Mouse (Mus musculus): ENCODE measurements around the gene Hectd1. TPM values are rescaled to one million over a fixed set of nuclear protein-coding genes. Genes with fewer than 3 reads are reported as not detected.

The Hectd1 gene
- polyA plus RNA-seq, 1 experiment from 2014 or later, result 41.5 TPM

GRCm38 (mm10) chr12:51839856-51840255, 10.5 kb upstream of the Hectd1 start:
- Histone ChIP-seq H3K4me2 (replicated peaks) (no peak overlapping the region), H3K9me3 (no peaks in the 10 kb centered on the region), H3K27ac (replicated peaks) (no peak overlapping the region), H3K36me3 (no peaks in the 10 kb centered on the region), H3K4me3 (no peak overlapping the region), H3K27me3 (0 out of 2 replicates have a peak, but pooled peaks cover 10% of the 10 kb centered on the region), H3K9ac (replicated peaks) (no peak overlapping the region), H3K4me1 (peaks cover 10% of the 10 kb centered on the region)
- no peak for ATAC-seq (ENCODE audit: low FRiP score, low read depth)
- WGBS, result 96% methylated on average over 1 of the region's 1 CpGs

DNA sequence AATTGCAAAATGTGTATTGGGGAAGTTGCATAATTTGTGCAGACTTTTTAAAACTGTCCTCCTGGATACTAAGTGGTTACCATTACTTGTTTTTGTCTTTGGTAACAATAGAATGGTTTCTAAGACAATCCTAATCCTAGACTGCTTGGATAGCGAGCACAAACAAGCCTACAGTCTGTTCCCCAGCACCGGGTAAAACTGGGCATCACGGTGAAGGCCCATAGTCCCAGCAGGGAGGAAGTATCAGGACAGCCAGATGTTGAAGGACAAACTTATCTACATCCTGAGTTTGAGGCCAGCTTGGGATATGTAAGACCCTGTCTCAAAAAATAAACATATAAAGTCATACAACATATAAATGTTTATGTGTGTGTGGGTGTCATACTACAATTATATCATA, 5.9 kb upstream of the Hectd1 start:
- H3K27ac ChIP-seq (replicated peaks), result no peak overlapping the region
- 0 out of 2 replicates have a peak, but pooled peaks cover 2% of the 10 kb centered on the region for H3K27me3 ChIP-seq
- ATAC-seq (ENCODE audit: low FRiP score, low read depth), result no peak

GRCm38 (mm10) chr12:51831931-51832330, 2.6 kb upstream of the Hectd1 start:
- H3K4me2 ChIP-seq (replicated peaks), result no peak overlapping the region
- H3K9ac ChIP-seq (replicated peaks), result no peak overlapping the region
- H3K9me3 ChIP-seq, result no peaks in the 10 kb centered on the region
- peaks cover 15% of the 10 kb centered on the region for H3K4me1 ChIP-seq
- no peak for ATAC-seq (ENCODE audit: low FRiP score, low read depth)
- 0 out of 2 replicates have a peak, but pooled peaks cover 2% of the 10 kb centered on the region for H3K27me3 ChIP-seq
- H3K36me3 ChIP-seq, result no peaks in the 10 kb centered on the region
- no peak overlapping the region for H3K4me3 ChIP-seq
- 80% methylated on average over 13 of the region's 13 CpGs for WGBS
- H3K27ac ChIP-seq (replicated peaks), result no peak overlapping the region

More for the DNA sequence above, 5.9 kb upstream of the Hectd1 start:
- H3K4me2 ChIP-seq (replicated peaks), result no peak overlapping the region
- no peaks in the 10 kb centered on the region for H3K9me3 ChIP-seq
- WGBS, result 56% methylated on average over 3 of the region's 3 CpGs
- H3K9ac ChIP-seq (replicated peaks), result no peak overlapping the region
- H3K4me3 ChIP-seq, result no peak overlapping the region
- H3K36me3 ChIP-seq, result no peaks in the 10 kb centered on the region
- peaks cover 2% of the 10 kb centered on the region; the same call in 1 of the 2 replicates for H3K4me1 ChIP-seq

- 97% methylated on average over 3 of the region's 3 CpGs for WGBS
- no peak overlapping the region for H3K27ac ChIP-seq (replicated peaks)
- H3K36me3 ChIP-seq, result no peaks in the 10 kb centered on the region
- 0 out of 2 replicates have a peak, but pooled peaks cover 2% of the 10 kb centered on the region for H3K27me3 ChIP-seq
- no peak for ATAC-seq (ENCODE audit: low FRiP score, low read depth)
- H3K9ac ChIP-seq (replicated peaks), result no peak overlapping the region
- no peaks in the 10 kb centered on the region for H3K9me3 ChIP-seq
- H3K4me2 ChIP-seq (replicated peaks), result no peak overlapping the region
- no peak overlapping the region for H3K4me3 ChIP-seq
- peaks cover 15% of the 10 kb centered on the region for H3K4me1 ChIP-seq
Measured at GRCm38 (mm10) chr12:51831296-51831695, 2.0 kb upstream of the Hectd1 start.

- no peak overlapping the region for H3K4me2 ChIP-seq (replicated peaks)
Measured at GRCm38 (mm10) chr12:51830671-51831070, 1.3 kb upstream of the Hectd1 start.

GRCm38 (mm10) chr12:51830077-51830402, 704 bp upstream of the Hectd1 start:
- peaks cover 4% of the 10 kb centered on the region for H3K36me3 ChIP-seq
- peak overlapping the region; percentile 59 for H3K4me2 ChIP-seq (replicated peaks)
- ATAC-seq (ENCODE audit: low FRiP score, low read depth), result no peak; the same call in 1 of the 2 replicates
- no peaks in the 10 kb centered on the region for H3K9me3 ChIP-seq
- H3K27ac ChIP-seq (replicated peaks), result peak overlapping the region; percentile 99
- whole genome bisulfite sequencing, result 1% methylated on average over 12 of the region's 12 CpGs
- H3K4me1 ChIP-seq, result peaks cover 15% of the 10 kb centered on the region
- 0 out of 2 replicates have a peak, but pooled peaks cover 2% of the 10 kb centered on the region for H3K27me3 ChIP-seq
- H3K9ac ChIP-seq (replicated peaks), result peak overlapping the region; percentile 95
- H3K4me3 ChIP-seq, result peak overlapping the region; percentile 77

More at GRCm38 (mm10) chr12:51830671-51831070, 1.3 kb upstream of the Hectd1 start:
- H3K4me3 ChIP-seq, result no peak overlapping the region
- 0 out of 2 replicates have a peak, but pooled peaks cover 2% of the 10 kb centered on the region for H3K27me3 ChIP-seq
- peaks cover 15% of the 10 kb centered on the region for H3K4me1 ChIP-seq
- H3K27ac ChIP-seq (replicated peaks), result no peak overlapping the region
- 90% methylated on average over 1 of the region's 1 CpGs for WGBS
- no peaks in the 10 kb centered on the region for H3K9me3 ChIP-seq
- ATAC-seq (ENCODE audit: low FRiP score, low read depth), result no peak
- H3K9ac ChIP-seq (replicated peaks), result no peak overlapping the region
- H3K36me3 ChIP-seq, result no peaks in the 10 kb centered on the region

- peak overlapping the region; percentile 59 for H3K4me2 ChIP-seq (replicated peaks)
- peak; percentile 79; the same call in 1 of the 2 replicates for ATAC-seq (ENCODE audit: low FRiP score, low read depth)
- peaks cover 14% of the 10 kb centered on the region for H3K36me3 ChIP-seq
- no peaks in the 10 kb centered on the region for H3K9me3 ChIP-seq
- peak overlapping the region; percentile 77 for H3K4me3 ChIP-seq
- peaks cover 15% of the 10 kb centered on the region for H3K4me1 ChIP-seq
- H3K27ac ChIP-seq (replicated peaks), result peak overlapping the region; percentile 99
- WGBS, result under 1% methylated on average over 65 of the region's 66 CpGs
- peak overlapping the region; percentile 95 for H3K9ac ChIP-seq (replicated peaks)
- 0 out of 2 replicates have a peak, but pooled peaks cover 2% of the 10 kb centered on the region for H3K27me3 ChIP-seq
Measured at GRCm38 (mm10) chr12:51828716-51829289, 533 bp downstream of the Hectd1 start.

DNA sequence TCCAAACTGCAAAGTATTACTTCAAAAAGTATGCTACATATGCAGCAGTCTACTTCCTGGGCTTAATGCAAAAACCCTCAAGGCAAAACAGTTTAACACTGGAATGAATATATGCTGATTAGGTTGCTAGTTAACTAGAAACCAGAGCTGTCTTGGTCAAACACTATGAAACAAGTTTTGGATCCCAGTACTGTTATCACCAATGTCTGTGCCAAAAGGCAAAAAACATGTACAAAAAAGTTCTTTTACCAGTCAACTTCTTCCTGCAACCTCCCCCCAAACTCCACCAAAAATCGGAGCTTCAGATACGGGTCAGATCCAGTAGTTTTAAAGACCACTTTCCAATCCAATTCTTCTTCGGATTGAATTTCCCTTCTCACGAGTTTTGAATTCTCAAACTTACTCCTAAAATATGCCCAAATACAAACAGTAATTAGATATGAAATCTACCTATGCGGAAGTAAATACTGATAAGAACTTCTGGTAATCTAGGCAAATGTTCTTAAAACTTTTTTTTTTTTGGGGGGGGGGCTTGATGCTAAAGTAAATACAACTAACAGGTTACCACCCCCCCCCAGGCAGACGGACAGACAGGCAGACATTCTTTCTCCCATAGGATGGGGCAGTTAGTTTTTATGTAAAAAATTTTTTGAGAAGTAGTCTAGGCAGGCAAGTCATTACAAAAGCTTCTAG, 1.2 kb downstream of the Hectd1 start:
- H3K27me3 ChIP-seq, result 0 out of 2 replicates have a peak, but pooled peaks cover 2% of the 10 kb centered on the region
- peak overlapping the region; percentile 95 for H3K9ac ChIP-seq (replicated peaks)
- peaks cover 15% of the 10 kb centered on the region for H3K4me1 ChIP-seq
- no peak for ATAC-seq (ENCODE audit: low FRiP score, low read depth)
- peak overlapping the region; percentile 99 for H3K27ac ChIP-seq (replicated peaks)
- H3K4me2 ChIP-seq (replicated peaks), result peak overlapping the region; percentile 59
- WGBS, result 32% methylated on average over 6 of the region's 6 CpGs
- H3K4me3 ChIP-seq, result peak overlapping the region; percentile 77
- peaks cover 14% of the 10 kb centered on the region for H3K36me3 ChIP-seq
- no peaks in the 10 kb centered on the region for H3K9me3 ChIP-seq

DNA sequence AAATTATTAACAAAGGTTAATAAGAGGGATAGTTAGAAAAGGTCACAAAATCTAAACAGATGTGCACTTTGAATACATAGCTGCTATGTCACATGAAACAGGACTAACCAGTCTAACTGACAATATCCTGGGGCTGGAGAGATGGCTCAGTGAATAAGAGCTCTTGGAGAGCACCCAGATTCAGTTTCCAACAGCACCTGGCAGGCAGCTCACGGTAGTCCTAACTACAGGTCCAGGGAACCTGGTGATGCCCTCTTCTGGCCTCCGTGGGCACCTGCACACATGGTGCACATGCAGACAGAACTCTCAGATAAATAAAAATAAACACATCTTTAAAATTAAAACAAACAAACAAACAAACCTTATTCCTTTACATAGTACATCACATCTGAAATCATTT, 4.0 kb downstream of the Hectd1 start:
- no peak overlapping the region for H3K4me3 ChIP-seq
- no peak for ATAC-seq (ENCODE audit: low FRiP score, low read depth)
- no peak overlapping the region for H3K27ac ChIP-seq (replicated peaks)
- H3K4me1 ChIP-seq, result peaks cover 14% of the 10 kb centered on the region
- 93% methylated on average over 2 of the region's 2 CpGs for WGBS
- H3K9ac ChIP-seq (replicated peaks), result no peak overlapping the region
- no peaks in the 10 kb centered on the region for H3K9me3 ChIP-seq
- peaks cover 14% of the 10 kb centered on the region for H3K36me3 ChIP-seq
- no peak overlapping the region for H3K4me2 ChIP-seq (replicated peaks)
- no peaks in the 10 kb centered on the region for H3K27me3 ChIP-seq

GRCm38 (mm10) chr12:51823311-51823710, 6.0 kb downstream of the Hectd1 start:
- H3K27ac ChIP-seq (replicated peaks), result no peak overlapping the region
- WGBS, result 72% methylated on average over 5 of the region's 5 CpGs
- no peaks in the 10 kb centered on the region for H3K27me3 ChIP-seq
- H3K9ac ChIP-seq (replicated peaks), result no peak overlapping the region
- peaks cover 12% of the 10 kb centered on the region for H3K4me1 ChIP-seq
- ATAC-seq (ENCODE audit: low FRiP score, low read depth), result no peak
- peaks cover 14% of the 10 kb centered on the region for H3K36me3 ChIP-seq
- H3K4me2 ChIP-seq (replicated peaks), result no peak overlapping the region
- H3K9me3 ChIP-seq, result no peaks in the 10 kb centered on the region
- H3K4me3 ChIP-seq, result no peak overlapping the region

GRCm38 (mm10) chr12:51822861-51823260, 6.5 kb downstream of the Hectd1 start:
- Histone ChIP-seq H3K9me3 (no peaks in the 10 kb centered on the region), H3K4me2 (replicated peaks) (no peak overlapping the region), H3K27ac (replicated peaks) (no peak overlapping the region), H3K9ac (replicated peaks) (no peak overlapping the region), H3K36me3 (peaks cover 14% of the 10 kb centered on the region), H3K27me3 (no peaks in the 10 kb centered on the region), H3K4me3 (no peak overlapping the region), H3K4me1 (peaks cover 13% of the 10 kb centered on the region)
- ATAC-seq (ENCODE audit: low FRiP score, low read depth), result no peak
- WGBS, result 80% methylated on average over 2 of the region's 2 CpGs

DNA sequence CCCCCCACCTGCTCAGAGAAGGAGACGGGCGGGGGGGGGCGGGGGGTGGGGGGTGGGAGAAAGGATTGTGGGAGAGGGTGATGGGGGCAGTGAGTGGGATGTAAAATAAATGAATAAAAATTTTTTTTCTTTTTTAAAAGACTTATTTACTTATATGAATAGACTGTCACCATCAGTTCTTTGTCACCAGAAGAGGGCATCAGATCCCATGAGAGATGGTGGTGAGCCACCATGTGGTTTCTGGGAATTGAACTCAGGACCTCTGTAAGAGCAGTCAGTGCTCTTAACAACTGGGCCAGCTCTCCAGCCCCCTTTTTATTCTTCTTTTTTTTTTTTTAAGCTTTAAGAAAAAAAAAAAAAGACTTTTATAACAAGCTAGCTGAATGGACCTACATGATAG, 7.1 kb downstream of the Hectd1 start:
- H3K4me3 ChIP-seq, result no peak overlapping the region
- no peaks in the 10 kb centered on the region for H3K27me3 ChIP-seq
- H3K27ac ChIP-seq (replicated peaks), result no peak overlapping the region
- no peaks in the 10 kb centered on the region for H3K9me3 ChIP-seq
- WGBS, result 93% methylated on average over 3 of the region's 3 CpGs
- ATAC-seq (ENCODE audit: low FRiP score, low read depth), result no peak
- H3K9ac ChIP-seq (replicated peaks), result no peak overlapping the region
- H3K36me3 ChIP-seq, result peaks cover 14% of the 10 kb centered on the region
- no peak overlapping the region for H3K4me2 ChIP-seq (replicated peaks)
- peaks cover 6% of the 10 kb centered on the region for H3K4me1 ChIP-seq

Measured in midbrain, embryonic 12.5 days (tissue).